Mouse (Mus musculus) brown adipose tissue, adult 24 weeks (tissue): ENCODE measurements around the gene Gm16381. TPM values are rescaled to one million over a fixed set of nuclear protein-coding genes. Genes with fewer than 3 reads are reported as not detected.
"Not testable (repeated sequence)": the region's sequence is repeated elsewhere in the genome, so short reads cannot be mapped to it uniquely, and the experiment has no call there.

ENCODE experiments used
- H3K27ac ChIP-seq: fragments of 200-500 bp; replicated peaks from 2 replicates; pipeline ENCODE4 v1.5.1; 2012; ENCODE audit warnings: low read depth, mild to moderate bottlenecking, low read length
- H3K4me1 ChIP-seq: fragments of 200-500 bp; 2 replicates; pipeline ENCODE4 v1.6.1; 2012; ENCODE audit warnings: low read length, mixed read lengths; ENCODE audit not compliant: control insufficient read depth, insufficient read depth, insufficient read length
- H3K4me3 ChIP-seq: fragments of 200-500 bp; 2 replicates; pipeline ENCODE4 v1.5.1; 2012; ENCODE audit warnings: low read depth, mild to moderate bottlenecking, low read length, moderate library complexity; ENCODE audit not compliant: insufficient read depth
- polyA plus RNA-seq: library from polyadenylated mRNA; stranded (reverse); fragments of >200 nt; gene quantifications from 2 replicates; pipeline ENCODE4 v1.2.4, GENCODE M21; 2012; ENCODE audit not compliant: missing spikeins, insufficient read depth, insufficient read length

Gene Gm16381
- polyA plus RNA-seq, result not detected in 2 replicates

DNA sequence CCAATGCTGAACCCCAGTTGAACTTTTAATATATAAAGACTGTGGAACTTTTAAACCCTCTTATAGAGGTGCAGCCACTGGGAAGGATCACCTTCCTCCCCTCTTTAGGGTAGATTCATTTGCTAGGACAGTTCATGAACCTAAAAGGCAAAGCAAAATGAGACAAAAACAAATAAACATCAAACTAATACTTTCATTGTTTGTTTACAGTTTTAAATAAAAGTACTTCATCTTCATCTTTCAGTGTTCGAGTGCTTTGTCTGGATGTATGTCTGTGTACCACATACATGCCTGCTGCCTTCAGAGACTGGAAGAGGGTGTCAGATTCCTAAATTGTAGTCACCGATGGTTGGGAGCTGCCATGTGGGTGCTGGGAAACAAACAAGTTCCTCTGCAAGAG, at the start of gene Gm16381:
Gene Gm16381 (minus strand): TSS at position 101 of the 400 bp plus-strand sequence.
- H3K4me3 ChIP-seq, H3K27ac ChIP-seq, H3K4me1 ChIP-seq: not testable (repeated sequence)

DNA sequence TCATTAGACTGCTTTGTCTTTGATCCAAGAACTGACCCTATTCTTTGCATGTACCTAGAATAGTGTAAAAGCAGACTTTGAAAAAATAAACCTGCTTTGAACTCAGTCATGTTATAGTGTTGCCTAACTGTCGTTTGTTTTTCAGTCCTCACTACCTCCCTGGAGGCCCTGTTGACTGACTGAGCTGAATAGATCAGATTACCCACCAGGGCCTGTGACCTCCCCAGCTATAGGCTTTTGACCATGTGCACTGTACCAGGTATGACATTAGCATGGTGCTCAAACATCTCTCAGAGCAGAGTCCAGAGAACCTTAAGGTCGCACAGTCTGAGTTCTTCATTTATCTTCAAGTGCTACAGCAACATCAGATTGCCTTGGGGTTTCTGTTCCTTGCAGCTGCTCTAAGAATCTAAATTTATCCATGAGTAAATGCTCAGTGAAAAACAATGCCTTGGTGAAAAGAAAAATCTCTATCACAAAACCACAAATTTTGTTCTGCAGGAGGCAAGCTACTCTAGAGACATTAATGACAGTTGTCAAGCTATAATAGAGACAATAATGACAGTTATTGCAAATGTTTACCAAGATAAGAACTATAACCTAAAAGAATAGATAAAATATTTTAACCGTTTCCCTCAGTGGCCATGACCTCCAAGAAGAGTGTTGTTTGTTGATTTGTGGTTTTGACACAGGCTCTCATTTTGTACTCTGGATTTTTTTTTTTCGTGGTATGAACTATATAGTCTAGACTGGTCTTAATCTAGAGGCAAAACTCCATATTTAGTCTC, 8.7 kb upstream of the Gm16381 start:
- not testable (repeated sequence) for H3K27ac ChIP-seq, H3K4me3 ChIP-seq, H3K4me1 ChIP-seq

DNA sequence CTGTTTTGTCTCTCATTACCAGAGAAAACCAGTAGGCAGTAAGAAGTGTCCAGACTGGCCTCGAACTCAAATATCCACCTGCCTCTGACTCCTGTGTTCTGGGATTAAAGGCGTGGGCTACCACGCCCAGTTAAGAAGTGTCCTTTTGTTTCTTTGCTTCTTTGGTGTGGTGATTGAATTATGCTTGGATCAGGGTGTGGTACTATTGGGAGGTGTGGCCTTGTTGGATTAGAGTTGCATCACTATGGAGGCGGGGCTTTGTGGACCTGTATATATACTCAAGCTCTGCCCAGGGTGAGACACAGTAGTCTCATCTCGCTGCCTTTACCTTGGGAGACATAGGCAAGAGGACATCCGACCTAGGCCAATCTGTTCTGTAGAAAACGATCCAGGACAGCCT, 25.9 kb downstream of the Gm16381 start, which contains the start of gene Gm4027:
Gene Gm4027 (plus strand): TSS at position 301 of the 400 bp plus-strand sequence.
- not testable (repeated sequence) for H3K27ac ChIP-seq, H3K4me3 ChIP-seq, H3K4me1 ChIP-seq

GRCm38 (mm10) chr12:87602388-87602787, 42.0 kb downstream of the Gm16381 start, which contains the start of gene Oog1:
Gene Oog1, plus strand, starts transcription at chr12:87602688.
- H3K4me1 ChIP-seq, H3K27ac ChIP-seq, H3K4me3 ChIP-seq: not testable (repeated sequence)

DNA sequence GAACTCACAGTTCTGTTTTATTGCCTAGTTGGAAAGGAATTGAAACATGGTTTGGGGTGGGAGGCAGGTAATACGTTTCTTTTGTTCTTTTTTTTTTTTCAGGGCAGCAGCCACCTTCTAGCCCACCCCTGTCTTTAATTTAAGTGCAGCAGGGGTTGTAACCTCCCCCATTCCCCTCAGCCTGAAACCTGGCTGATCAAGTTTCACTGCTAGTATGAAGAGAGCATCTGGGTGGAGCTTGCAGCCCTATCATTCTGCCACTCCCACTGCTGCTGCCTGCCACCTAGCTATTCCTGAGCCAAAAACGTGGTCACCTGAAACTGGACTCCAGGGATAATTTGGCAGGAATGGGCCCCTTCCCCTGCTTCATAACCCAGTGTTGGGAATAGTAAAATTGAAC, 43.0 kb downstream of the Gm16381 start:
- H3K4me1 ChIP-seq, H3K27ac ChIP-seq, H3K4me3 ChIP-seq: not testable (repeated sequence)

Other genes starting within 250 kb of the Gm16381 start
- 340 and 414 TPM in 2 replicates for gene Slirp, start 200.7 kb downstream of the Gm16381 start, polyA plus RNA-seq
- 3.7 and 4.3 TPM in 2 replicates for gene Alkbh1, start 200.6 kb downstream of the Gm16381 start, polyA plus RNA-seq
- gene Snw1, start 172.3 kb downstream of the Gm16381 start, polyA plus RNA-seq, result 33.6 and 41.0 TPM in 2 replicates
- gene Gm5788, start 149.9 kb downstream of the Gm16381 start, polyA plus RNA-seq, result not detected in 2 replicates
- gene Gm8300, start 130.3 kb downstream of the Gm16381 start, polyA plus RNA-seq, result not detected in 2 replicates
- gene Oog1, start 41.9 kb downstream of the Gm16381 start, polyA plus RNA-seq, result not detected in 2 replicates
- gene Gm4027, start 25.8 kb downstream of the Gm16381 start, polyA plus RNA-seq, result not detected in 2 replicates
- not detected in 2 replicates for gene Gm21319, start 131.1 kb upstream of the Gm16381 start, polyA plus RNA-seq
- not detected in 2 replicates for gene Gm21936, start 150.9 kb upstream of the Gm16381 start, polyA plus RNA-seq
- gene BB287469, start 172.0 kb upstream of the Gm16381 start, polyA plus RNA-seq, result not detected in 2 replicates
- not detected in 2 replicates for gene Gm2001, start 197.7 kb upstream of the Gm16381 start, polyA plus RNA-seq
- not detected in 2 replicates for gene Gm2016, start 229.5 kb upstream of the Gm16381 start, polyA plus RNA-seq